Mouse (Mus musculus) layer of hippocampus, adult 18-20 months (tissue): ENCODE measurements around the gene Dcxr. TPM values are rescaled to one million over a fixed set of nuclear protein-coding genes. Genes with fewer than 3 reads are reported as not detected.
"Not testable (repeated sequence)": the region's sequence is repeated elsewhere in the genome, so short reads cannot be mapped to it uniquely, and the experiment has no call there.

Source experiments
- DNase-seq, 2 experiments: peaks; one replicate each; pipeline ENCODE4 v3.0.0; 2022; ENCODE audit warnings: low spot score in 2 of 2
- total RNA-seq, 2 experiments: library from RNA; stranded (reverse); gene quantifications; 2 replicates each; pipeline ENCODE4 v1.2.3; 2021

Dcxr gene
- total RNA-seq, 2 experiments from 2014 or later, result 12.3 to 13.6 TPM

GRCm38 (mm10) chr11:120730331-120730870 is 3.3 kb upstream of the Dcxr start:
- DNase-seq, result no peak

- DNase-seq, result not testable (repeated sequence)
Measured at GRCm38 (mm10) chr11:120729432-120730050, 2.5 kb upstream of the Dcxr start.

- DNase-seq, result no peak
Measured at GRCm38 (mm10) chr11:120728530-120729240, 1.6 kb upstream of the Dcxr start.

- no peak for DNase-seq
Measured at GRCm38 (mm10) chr11:120727564-120727963, 483 bp upstream of the Dcxr start.

GRCm38 (mm10) chr11:120726243-120727168 is 575 bp downstream of the Dcxr start:
- DNase-seq, result no peak

- no peak for DNase-seq
Measured at GRCm38 (mm10) chr11:120723509-120723908, 3.6 kb downstream of the Dcxr start.

GRCm38 (mm10) chr11:120722761-120723382 is 4.2 kb downstream of the Dcxr start:
- no peak for DNase-seq

GRCm38 (mm10) chr11:120722067-120722630 is 4.9 kb downstream of the Dcxr start:
- DNase-seq, result no peak

GRCm38 (mm10) chr11:120721124-120722066 is 5.7 kb downstream of the Dcxr start, which contains the start of gene Rac3:
Gene Rac3, plus strand, starts transcription at chr11:120721470.
- DNase-seq, result peak; percentile 49 to 52

- DNase-seq, result peak; percentile 83 to 88
Measured at GRCm38 (mm10) chr11:120720450-120720849, 6.6 kb downstream of the Dcxr start.

GRCm38 (mm10) chr11:120719841-120720376 is 7.2 kb downstream of the Dcxr start:
- no peak for DNase-seq

GRCm38 (mm10) chr11:120719242-120719641 is 7.8 kb downstream of the Dcxr start:
- no peak for DNase-seq

- DNase-seq, result no peak
Measured at GRCm38 (mm10) chr11:120715131-120715530, 11.9 kb downstream of the Dcxr start.

GRCm38 (mm10) chr11:120714546-120714945 is 12.5 kb downstream of the Dcxr start:
- no peak for DNase-seq

- DNase-seq, result peak; percentile 98 to 99
Measured at GRCm38 (mm10) chr11:120713580-120714518, 13.2 kb downstream of the Dcxr start, which contains the start of the genes Cenpx and Lrrc45. Gene Cenpx, minus strand, starts transcription at chr11:120713738. Gene Lrrc45, plus strand, starts transcription at chr11:120713925.

- DNase-seq, result peak in 1 of 2 experiments; percentile 34
Measured at GRCm38 (mm10) chr11:120712771-120713568, 14.1 kb downstream of the Dcxr start.
